Mouse (Mus musculus): ENCODE results near the gene Nckap5. TPM values are rescaled to one million over a fixed set of nuclear protein-coding genes. Genes with fewer than 3 reads are reported as not detected.
"Not testable (repeated sequence)": the region's sequence is repeated elsewhere in the genome, so short reads cannot be mapped to it uniquely, and the experiment has no call there.

Nckap5 gene
- polyA plus RNA-seq, 1 experiment = 3.1 TPM

DNA sequence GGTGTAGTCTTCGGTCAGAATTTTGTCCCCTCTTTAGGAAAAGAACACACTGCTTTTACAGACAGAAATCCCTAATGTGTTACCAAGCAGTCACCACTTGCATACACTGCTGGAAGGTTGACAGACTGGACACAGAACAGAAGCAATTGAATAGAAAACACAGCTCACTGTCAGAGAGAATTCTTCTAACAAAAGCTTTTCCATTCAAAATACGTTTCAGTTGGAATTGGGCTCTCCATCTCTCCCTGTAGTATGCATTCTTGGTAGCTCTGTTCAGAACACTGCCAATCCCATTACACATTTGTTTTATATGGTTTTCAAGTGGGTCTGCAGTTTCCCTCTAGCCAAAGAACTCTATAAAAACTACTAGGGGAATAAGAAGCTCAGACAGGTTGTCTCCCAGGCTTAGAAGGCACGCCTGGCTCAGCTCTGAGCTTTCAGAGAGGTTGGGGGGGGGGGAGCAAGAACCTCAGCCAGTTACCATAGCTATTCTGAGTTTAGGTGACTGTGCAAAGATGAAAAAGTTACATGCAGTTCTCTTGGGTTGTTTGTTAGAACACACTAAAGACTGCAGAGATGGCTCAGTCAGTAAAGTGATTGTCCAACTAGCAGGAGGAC lies 23.5 kb downstream of the Nckap5 start:
- Histone ChIP-seq H3K36me3 (ENCODE audit: control insufficient read depth, insufficient read depth, low read length) (no peaks in the 10 kb centered on the region), H3K27ac (ENCODE audit: insufficient read depth, low read depth, low read length) (no peak overlapping the region), H3K4me1 (ENCODE audit: control insufficient read depth, insufficient read depth, low read length) (no peaks in the 10 kb centered on the region), H3K4me3 (ENCODE audit: insufficient read depth, low read depth, low read length) (no peak overlapping the region), H3K27me3 (replicated peaks; ENCODE audit: control insufficient read depth, insufficient read depth, low read length) (no peaks in the 10 kb centered on the region)
- DNase-seq = no peak
- no peak for TF ChIP-seq POLR2A (IDR thresholded peaks at IDR 0.05; ENCODE audit: low read depth, low read length)
- no peak for TF ChIP-seq CTCF (conservative IDR thresholded peaks at IDR 0.05; ENCODE audit: insufficient read depth, insufficient read length, low read depth, low read length)
- 79% methylated on average over 3 of the region's 3 CpGs for WGBS

DNA sequence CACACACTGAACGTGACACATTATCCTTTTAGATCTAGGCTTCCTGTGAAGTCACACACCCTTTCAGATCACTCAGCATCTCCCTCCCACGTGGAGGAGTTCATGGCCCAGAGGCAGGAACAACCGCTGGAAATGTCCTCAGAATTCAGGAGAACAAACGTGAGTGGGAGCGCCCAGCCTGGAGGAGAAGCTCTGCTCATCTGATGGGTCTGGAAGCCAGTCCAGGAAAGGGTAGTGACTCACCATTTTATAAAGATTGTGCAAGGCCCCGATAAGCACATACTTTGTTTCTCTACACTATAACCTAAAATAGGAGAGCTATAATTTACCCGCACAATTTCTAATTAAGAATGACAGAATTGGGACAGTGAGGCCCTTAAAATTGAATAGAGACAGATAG lies 24.1 kb downstream of the Nckap5 start:
- Histone ChIP-seq H3K27ac (ENCODE audit: insufficient read depth, low read depth, low read length) (no peak overlapping the region), H3K4me1 (ENCODE audit: control insufficient read depth, insufficient read depth, low read length) (no peaks in the 10 kb centered on the region), H3K27me3 (replicated peaks; ENCODE audit: control insufficient read depth, insufficient read depth, low read length) (no peaks in the 10 kb centered on the region), H3K4me3 (ENCODE audit: insufficient read depth, low read depth, low read length) (no peak overlapping the region), H3K36me3 (ENCODE audit: control insufficient read depth, insufficient read depth, low read length) (no peaks in the 10 kb centered on the region)
- DNase-seq = no peak
- TF ChIP-seq CTCF (conservative IDR thresholded peaks at IDR 0.05; ENCODE audit: insufficient read depth, insufficient read length, low read depth, low read length) = no peak
- 54% methylated on average over 7 of the region's 7 CpGs for WGBS

DNA sequence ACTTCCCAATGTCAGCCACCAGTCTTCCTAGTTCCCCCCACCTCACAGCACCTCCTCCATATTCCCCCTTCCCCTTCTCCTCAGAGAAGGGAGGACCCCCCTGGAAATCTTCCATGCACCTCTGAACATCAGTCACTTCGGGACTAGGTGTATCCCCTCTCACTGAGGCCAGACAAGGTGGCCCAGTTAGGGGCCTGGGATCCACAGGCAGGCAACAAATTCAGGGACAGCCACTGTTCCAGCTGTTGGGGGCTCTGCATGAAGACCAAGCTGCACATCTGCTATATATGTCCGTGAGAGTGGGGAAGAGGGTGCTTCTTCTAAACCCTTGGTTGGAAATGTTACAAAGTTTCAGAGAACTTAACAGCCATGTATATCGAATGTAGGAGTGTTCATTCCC lies 28.2 kb downstream of the Nckap5 start:
- no peak for DNase-seq
- Histone ChIP-seq H3K27ac (ENCODE audit: insufficient read depth, low read depth, low read length) (no peak overlapping the region), H3K4me3 (ENCODE audit: insufficient read depth, low read depth, low read length) (no peak overlapping the region), H3K27me3 (replicated peaks; ENCODE audit: control insufficient read depth, insufficient read depth, low read length) (no peaks in the 10 kb centered on the region), H3K36me3 (ENCODE audit: control insufficient read depth, insufficient read depth, low read length) (no peaks in the 10 kb centered on the region), H3K4me1 (ENCODE audit: control insufficient read depth, insufficient read depth, low read length) (no peaks in the 10 kb centered on the region)
- TF ChIP-seq POLR2A (IDR thresholded peaks at IDR 0.05; ENCODE audit: low read depth, low read length) (no peak), CTCF (conservative IDR thresholded peaks at IDR 0.05; ENCODE audit: insufficient read depth, insufficient read length, low read depth, low read length) (no peak)
- WGBS = 76% methylated on average over 3 of the region's 3 CpGs

DNA sequence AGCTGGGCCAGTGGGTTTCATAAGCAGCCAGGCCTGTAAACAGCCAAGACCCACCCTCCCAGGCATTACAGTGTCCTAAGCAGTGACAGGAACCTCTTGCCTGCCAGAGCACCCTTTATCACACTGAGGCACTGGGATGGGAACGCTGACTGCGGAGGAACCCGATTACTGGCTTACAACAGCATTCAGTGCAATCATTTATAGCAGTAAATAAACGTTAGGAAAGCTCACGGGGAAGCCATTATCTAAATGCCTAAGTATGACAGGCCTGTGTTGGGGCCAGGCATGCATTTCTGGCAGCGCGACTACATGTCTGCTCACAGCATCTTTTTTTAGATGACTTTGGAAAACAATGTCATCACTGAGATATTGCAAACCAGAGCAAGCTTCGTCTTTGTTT lies 28.9 kb downstream of the Nckap5 start:
- Histone ChIP-seq H3K27ac (ENCODE audit: insufficient read depth, low read depth, low read length) (no peak overlapping the region), H3K36me3 (ENCODE audit: control insufficient read depth, insufficient read depth, low read length) (no peaks in the 10 kb centered on the region), H3K4me1 (ENCODE audit: control insufficient read depth, insufficient read depth, low read length) (no peaks in the 10 kb centered on the region), H3K27me3 (replicated peaks; ENCODE audit: control insufficient read depth, insufficient read depth, low read length) (no peaks in the 10 kb centered on the region), H3K4me3 (ENCODE audit: insufficient read depth, low read depth, low read length) (no peak overlapping the region)
- no peak for DNase-seq
- 60% methylated on average over 8 of the region's 8 CpGs for WGBS
- no peak for TF ChIP-seq POLR2A (IDR thresholded peaks at IDR 0.05; ENCODE audit: low read depth, low read length)
- TF ChIP-seq CTCF (conservative IDR thresholded peaks at IDR 0.05; ENCODE audit: insufficient read depth, insufficient read length, low read depth, low read length) = no peak

DNA sequence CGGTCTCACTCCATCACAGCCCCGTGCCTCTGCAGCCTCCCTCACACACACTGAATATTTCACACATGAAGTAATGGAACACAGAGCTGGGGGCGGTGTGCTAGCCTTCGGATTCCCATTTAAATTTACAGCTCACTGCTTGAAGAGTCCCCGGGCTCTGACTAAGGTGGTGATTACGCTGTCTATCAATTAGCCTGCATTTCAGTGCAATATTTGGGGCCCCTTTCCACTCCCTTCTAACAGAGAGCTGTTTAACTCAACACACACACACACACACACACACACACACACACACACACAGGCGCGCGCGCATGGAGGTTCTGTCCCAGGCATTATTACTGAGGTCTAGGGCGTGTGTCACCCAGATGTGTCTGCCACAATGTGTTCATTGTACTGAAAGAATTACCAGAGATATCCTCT lies 31.2 kb downstream of the Nckap5 start:
- DNase-seq = no peak

DNA sequence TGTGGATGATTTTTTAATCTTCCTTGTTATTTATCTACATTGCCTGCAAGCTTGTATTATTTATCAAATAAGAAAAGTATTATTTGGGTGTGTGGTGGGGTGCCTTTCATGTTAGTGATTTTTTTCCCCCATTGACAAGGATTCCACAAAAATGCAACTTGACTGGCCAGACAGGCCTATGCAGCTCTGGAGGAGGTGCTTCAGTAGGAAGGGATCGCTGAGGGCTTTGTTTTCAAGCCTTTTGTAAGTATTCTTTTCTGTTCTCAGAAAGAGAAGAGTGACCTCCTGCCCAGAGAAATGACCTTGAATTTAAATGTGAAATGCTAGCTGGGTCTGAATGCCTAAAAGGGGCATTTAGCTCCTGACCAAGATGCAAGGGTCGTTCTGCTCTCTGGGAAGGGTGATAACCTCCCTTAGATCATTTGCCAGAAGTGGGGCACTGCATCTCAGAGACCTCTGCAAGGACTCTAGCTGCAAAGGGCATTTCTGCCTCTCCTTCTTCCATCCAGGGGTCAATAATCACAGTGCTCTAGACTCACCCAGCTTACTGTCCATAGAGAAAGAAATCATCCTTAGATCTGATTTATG lies 50.2 kb downstream of the Nckap5 start:
- H3K27me3 ChIP-seq (replicated peaks; ENCODE audit: control insufficient read depth, insufficient read depth, low read length); H3K36me3 ChIP-seq (ENCODE audit: control insufficient read depth, insufficient read depth, low read length); H3K4me3 ChIP-seq (ENCODE audit: insufficient read depth, low read depth, low read length); H3K4me1 ChIP-seq (ENCODE audit: control insufficient read depth, insufficient read depth, low read length); DNase-seq; H3K27ac ChIP-seq (ENCODE audit: insufficient read depth, low read depth, low read length): not testable (repeated sequence)
- WGBS = no CpG with 5 or more reads among the region's 2 CpGs

More for the DNA sequence above, 31.2 kb downstream of the Nckap5 start:
- no peaks in the 10 kb centered on the region for H3K4me1 ChIP-seq (ENCODE audit: control insufficient read depth, insufficient read depth, low read length)
- H3K36me3 ChIP-seq (ENCODE audit: control insufficient read depth, insufficient read depth, low read length) = no peaks in the 10 kb centered on the region
- TF ChIP-seq POLR2A (IDR thresholded peaks at IDR 0.05; ENCODE audit: low read depth, low read length) (no peak), CTCF (conservative IDR thresholded peaks at IDR 0.05; ENCODE audit: insufficient read depth, insufficient read length, low read depth, low read length) (no peak)
- no peak overlapping the region for H3K4me3 ChIP-seq (ENCODE audit: insufficient read depth, low read depth, low read length)
- WGBS = 54% methylated on average over 11 of the region's 11 CpGs
- H3K27me3 ChIP-seq (replicated peaks; ENCODE audit: control insufficient read depth, insufficient read depth, low read length) = no peaks in the 10 kb centered on the region
- no peak overlapping the region for H3K27ac ChIP-seq (ENCODE audit: insufficient read depth, low read depth, low read length)

DNA sequence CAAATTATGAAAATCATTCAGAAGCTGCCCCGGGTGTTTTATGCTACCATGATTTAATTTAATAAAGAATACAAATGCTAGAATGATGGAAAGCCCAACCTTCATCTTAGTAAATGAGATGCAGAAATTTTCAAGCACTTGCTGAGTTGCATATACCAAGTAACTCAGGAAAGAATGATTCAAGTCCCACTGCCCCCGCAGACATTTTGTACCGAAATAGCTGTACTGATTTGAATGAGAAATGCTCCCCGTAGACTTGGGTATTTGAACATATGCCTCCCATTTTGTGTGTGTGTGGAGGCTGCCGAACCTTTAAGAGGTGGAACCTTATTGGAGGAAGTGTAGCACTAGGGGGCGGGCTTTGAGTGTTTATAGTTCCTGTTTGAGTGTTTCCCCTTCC lies 56.7 kb downstream of the Nckap5 start:
- DNase-seq; H3K27ac ChIP-seq (ENCODE audit: insufficient read depth, low read depth, low read length); H3K4me1 ChIP-seq (ENCODE audit: control insufficient read depth, insufficient read depth, low read length); H3K4me3 ChIP-seq (ENCODE audit: insufficient read depth, low read depth, low read length); H3K27me3 ChIP-seq (replicated peaks; ENCODE audit: control insufficient read depth, insufficient read depth, low read length); H3K36me3 ChIP-seq (ENCODE audit: control insufficient read depth, insufficient read depth, low read length): not testable (repeated sequence)
- WGBS = no CpG with 5 or more reads among the region's 6 CpGs

DNA sequence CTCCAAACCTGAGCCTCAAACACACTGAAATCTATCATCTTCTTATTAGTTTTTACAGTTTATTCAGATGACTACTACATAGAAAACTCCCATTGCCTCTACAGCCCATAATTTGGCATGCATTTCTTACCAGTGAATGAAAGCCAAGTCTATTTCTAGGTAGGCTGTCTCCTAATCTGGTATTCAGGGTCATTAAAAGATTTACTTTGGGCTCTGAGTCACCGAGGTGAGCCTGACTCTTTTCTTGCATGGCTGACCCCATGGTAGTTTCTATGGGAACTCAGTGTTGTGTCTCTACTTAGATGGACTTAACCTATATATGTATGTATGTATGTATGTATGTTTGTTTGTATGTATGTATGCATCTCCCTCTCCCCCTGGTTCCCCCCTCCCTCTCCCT lies 63.6 kb downstream of the Nckap5 start:
- TF ChIP-seq CTCF (conservative IDR thresholded peaks at IDR 0.05; ENCODE audit: insufficient read depth, insufficient read length, low read depth, low read length) = no peak
- TF ChIP-seq POLR2A (IDR thresholded peaks at IDR 0.05; ENCODE audit: low read depth, low read length) = no peak
- 31% methylated on average over 1 of the region's 1 CpGs for WGBS
- DNase-seq = no peak

More for the DNA sequence above, 63.6 kb downstream of the Nckap5 start:
- Histone ChIP-seq H3K27me3 (replicated peaks; ENCODE audit: control insufficient read depth, insufficient read depth, low read length) (no peaks in the 10 kb centered on the region), H3K36me3 (ENCODE audit: control insufficient read depth, insufficient read depth, low read length) (no peaks in the 10 kb centered on the region), H3K4me1 (ENCODE audit: control insufficient read depth, insufficient read depth, low read length) (no peaks in the 10 kb centered on the region), H3K4me3 (ENCODE audit: insufficient read depth, low read depth, low read length) (no peak overlapping the region), H3K27ac (ENCODE audit: insufficient read depth, low read depth, low read length) (no peak overlapping the region)
